Mouse (Mus musculus): ENCODE results near the gene Spag6l. TPM values are rescaled to one million over a fixed set of nuclear protein-coding genes. Genes with fewer than 3 reads are reported as not detected.
"Not testable (repeated sequence)": the region's sequence is repeated elsewhere in the genome, so short reads cannot be mapped to it uniquely, and the experiment has no call there.

Spag6l gene
- polyA plus RNA-seq, 1 experiment from 2014 or later, result 0.26 TPM

DNA sequence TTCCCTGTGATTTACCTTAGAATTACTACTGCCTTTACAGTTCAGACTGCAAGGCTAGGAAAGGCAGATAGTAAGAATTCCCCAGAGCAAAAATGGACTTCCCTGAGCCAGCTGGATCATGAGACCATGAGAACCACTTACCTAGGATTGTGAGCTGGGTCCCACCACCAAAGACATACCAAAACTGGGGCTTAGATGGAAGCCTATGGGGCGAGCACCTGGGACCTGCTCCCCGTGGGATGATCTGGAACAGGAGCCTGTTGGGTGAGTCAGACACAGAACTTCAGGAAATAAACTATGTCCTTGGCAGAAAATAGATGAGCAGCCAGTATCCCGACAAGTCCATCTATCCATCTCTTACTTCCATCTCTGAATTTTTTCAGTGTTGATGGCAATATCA lies 33.0 kb upstream of the Spag6l start:
- 69% methylated on average over 3 of the region's 3 CpGs for WGBS
- Histone ChIP-seq H3K4me2 (ENCODE audit: low read length) (no peak overlapping the region), H3K36me3 (ENCODE audit: control insufficient read depth, insufficient read depth, low read length) (no peaks in the 10 kb centered on the region), H3K9ac (ENCODE audit: low read length) (no peak overlapping the region), H3K9me3 (ENCODE audit: control insufficient read depth, low read length) (no peaks in the 10 kb centered on the region), H3K4me3 (ENCODE audit: control insufficient read depth in 1 of 2, insufficient read depth in 1 of 2, low read depth in 1 of 2, low read length in 2 of 2) (no peak overlapping the region), H3K27me3 (ENCODE audit: control insufficient read depth, insufficient read depth, low read length) (no peaks in the 10 kb centered on the region), H3K27ac (replicated peaks in 1 of 2; ENCODE audit: control insufficient read depth in 1 of 2, insufficient read depth in 1 of 2, low read depth in 2 of 2, low read length in 2 of 2) (no peak overlapping the region), H3K4me1 (ENCODE audit: control insufficient read depth in 2 of 2, insufficient read depth in 2 of 2, low read length in 2 of 2) (peaks cover 0 to 4% of the 10 kb centered on the region in 2 experiments; a peak in 3 of 4 replicates)
- ATAC-seq (ENCODE audit: insufficient number of reproducible peaks, insufficient read depth, low FRiP score, low read depth), result no peak

GRCm38 (mm10) chr16:16856731-16857476 lies 27.6 kb upstream of the Spag6l start:
- Histone ChIP-seq H3K4me2 (ENCODE audit: low read length) (no peak overlapping the region), H3K4me3 (ENCODE audit: control insufficient read depth in 1 of 2, insufficient read depth in 1 of 2, low read depth in 1 of 2, low read length in 2 of 2) (no peak overlapping the region), H3K27ac (replicated peaks in 1 of 2; ENCODE audit: control insufficient read depth in 1 of 2, insufficient read depth in 1 of 2, low read depth in 2 of 2, low read length in 2 of 2) (no peak overlapping the region), H3K4me1 (ENCODE audit: control insufficient read depth in 2 of 2, insufficient read depth in 2 of 2, low read length in 2 of 2) (no peaks in the 10 kb centered on the region), H3K9me3 (ENCODE audit: control insufficient read depth, low read length) (no peaks in the 10 kb centered on the region), H3K36me3 (ENCODE audit: control insufficient read depth, insufficient read depth, low read length) (no peaks in the 10 kb centered on the region), H3K9ac (ENCODE audit: low read length) (no peak overlapping the region), H3K27me3 (ENCODE audit: control insufficient read depth, insufficient read depth, low read length) (no peaks in the 10 kb centered on the region)
- ATAC-seq (ENCODE audit: insufficient number of reproducible peaks, insufficient read depth, low FRiP score, low read depth), result no peak
- 61% methylated on average over 13 of the region's 13 CpGs for WGBS

DNA sequence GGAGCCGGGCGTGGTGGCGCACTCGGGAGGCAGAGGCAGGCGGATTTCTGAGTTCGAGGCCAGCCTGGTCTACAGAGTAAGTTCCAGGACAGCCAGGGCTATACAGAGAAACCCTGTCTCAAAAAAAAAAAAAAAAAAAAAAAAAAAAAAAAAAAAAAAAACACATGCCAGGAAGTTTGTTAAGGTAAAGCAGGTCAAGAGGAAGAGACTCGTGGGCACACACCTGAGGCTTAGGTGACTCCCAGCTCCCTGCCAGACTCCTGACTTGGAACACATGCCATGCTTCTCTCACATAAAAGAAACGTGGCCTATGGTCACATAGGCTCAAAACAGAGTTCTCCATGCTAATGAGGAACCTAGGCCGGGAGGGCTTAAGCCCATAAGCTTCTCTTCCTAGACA lies 26.8 kb upstream of the Spag6l start:
- H3K27me3 ChIP-seq (ENCODE audit: control insufficient read depth, insufficient read depth, low read length); H3K4me3 ChIP-seq (ENCODE audit: control insufficient read depth in 1 of 2, insufficient read depth in 1 of 2, low read depth in 1 of 2, low read length in 2 of 2); H3K4me1 ChIP-seq (ENCODE audit: control insufficient read depth in 2 of 2, insufficient read depth in 2 of 2, low read length in 2 of 2); H3K9ac ChIP-seq (ENCODE audit: low read length); H3K36me3 ChIP-seq (ENCODE audit: control insufficient read depth, insufficient read depth, low read length); H3K9me3 ChIP-seq (ENCODE audit: control insufficient read depth, low read length); H3K27ac ChIP-seq (replicated peaks in 1 of 2; ENCODE audit: control insufficient read depth in 1 of 2, insufficient read depth in 1 of 2, low read depth in 2 of 2, low read length in 2 of 2); H3K4me2 ChIP-seq (ENCODE audit: low read length); ATAC-seq (ENCODE audit: insufficient number of reproducible peaks, insufficient read depth, low FRiP score, low read depth): not testable (repeated sequence)
- WGBS, result 74% methylated on average over 9 of the region's 9 CpGs

GRCm38 (mm10) chr16:16855541-16855940 lies 26.3 kb upstream of the Spag6l start:
- ATAC-seq (ENCODE audit: insufficient number of reproducible peaks, insufficient read depth, low FRiP score, low read depth), result no peak
- H3K9me3 ChIP-seq (ENCODE audit: control insufficient read depth, low read length), result no peaks in the 10 kb centered on the region
- no peak overlapping the region for H3K4me3 ChIP-seq (ENCODE audit: control insufficient read depth in 1 of 2, insufficient read depth in 1 of 2, low read depth in 1 of 2, low read length in 2 of 2)
- H3K4me2 ChIP-seq (ENCODE audit: low read length), result no peak overlapping the region
- H3K4me1 ChIP-seq (ENCODE audit: control insufficient read depth in 2 of 2, insufficient read depth in 2 of 2, low read length in 2 of 2), result no peaks in the 10 kb centered on the region
- H3K27ac ChIP-seq (replicated peaks in 1 of 2; ENCODE audit: control insufficient read depth in 1 of 2, insufficient read depth in 1 of 2, low read depth in 2 of 2, low read length in 2 of 2), result no peak overlapping the region
- H3K9ac ChIP-seq (ENCODE audit: low read length), result no peak overlapping the region
- no peaks in the 10 kb centered on the region for H3K36me3 ChIP-seq (ENCODE audit: control insufficient read depth, insufficient read depth, low read length)
- H3K27me3 ChIP-seq (ENCODE audit: control insufficient read depth, insufficient read depth, low read length), result no peaks in the 10 kb centered on the region
- WGBS, result 87% methylated on average over 1 of the region's 1 CpGs

- no peak overlapping the region for H3K4me2 ChIP-seq (ENCODE audit: low read length)
- no peaks in the 10 kb centered on the region for H3K9me3 ChIP-seq (ENCODE audit: control insufficient read depth, low read length)
- H3K36me3 ChIP-seq (ENCODE audit: control insufficient read depth, insufficient read depth, low read length), result no peaks in the 10 kb centered on the region
- H3K4me1 ChIP-seq (ENCODE audit: control insufficient read depth in 2 of 2, insufficient read depth in 2 of 2, low read length in 2 of 2), result no peaks in the 10 kb centered on the region
- no peak for ATAC-seq (ENCODE audit: insufficient number of reproducible peaks, insufficient read depth, low FRiP score, low read depth)
- H3K27me3 ChIP-seq (ENCODE audit: control insufficient read depth, insufficient read depth, low read length), result no peaks in the 10 kb centered on the region
- H3K4me3 ChIP-seq (ENCODE audit: control insufficient read depth in 1 of 2, insufficient read depth in 1 of 2, low read depth in 1 of 2, low read length in 2 of 2), result no peak overlapping the region
- 22% methylated on average over 6 of the region's 6 CpGs for whole genome bisulfite sequencing
- H3K9ac ChIP-seq (ENCODE audit: low read length), result no peak overlapping the region
- no peak overlapping the region for H3K27ac ChIP-seq (replicated peaks in 1 of 2; ENCODE audit: control insufficient read depth in 1 of 2, insufficient read depth in 1 of 2, low read depth in 2 of 2, low read length in 2 of 2)
Observed at GRCm38 (mm10) chr16:16854836-16855235, 25.6 kb upstream of the Spag6l start.

- no peaks in the 10 kb centered on the region for H3K36me3 ChIP-seq (ENCODE audit: control insufficient read depth, insufficient read depth, low read length)
- no peak overlapping the region for H3K9ac ChIP-seq (ENCODE audit: low read length)
- H3K27me3 ChIP-seq (ENCODE audit: control insufficient read depth, insufficient read depth, low read length), result no peaks in the 10 kb centered on the region
- no peak overlapping the region for H3K4me3 ChIP-seq (ENCODE audit: control insufficient read depth in 1 of 2, insufficient read depth in 1 of 2, low read depth in 1 of 2, low read length in 2 of 2)
- WGBS, result 86% methylated on average over 3 of the region's 3 CpGs
- H3K9me3 ChIP-seq (ENCODE audit: control insufficient read depth, low read length), result no peaks in the 10 kb centered on the region
- H3K4me2 ChIP-seq (ENCODE audit: low read length), result no peak overlapping the region
- H3K27ac ChIP-seq (replicated peaks in 1 of 2; ENCODE audit: control insufficient read depth in 1 of 2, insufficient read depth in 1 of 2, low read depth in 2 of 2, low read length in 2 of 2), result no peak overlapping the region
- H3K4me1 ChIP-seq (ENCODE audit: control insufficient read depth in 2 of 2, insufficient read depth in 2 of 2, low read length in 2 of 2), result no peaks in the 10 kb centered on the region
- no peak for ATAC-seq (ENCODE audit: insufficient number of reproducible peaks, insufficient read depth, low FRiP score, low read depth)
Observed at GRCm38 (mm10) chr16:16852411-16852810, 23.2 kb upstream of the Spag6l start.

GRCm38 (mm10) chr16:16849196-16849595 lies 19.9 kb upstream of the Spag6l start:
- Histone ChIP-seq H3K9me3 (ENCODE audit: control insufficient read depth, low read length) (no peaks in the 10 kb centered on the region), H3K4me2 (ENCODE audit: low read length) (no peak overlapping the region), H3K27me3 (ENCODE audit: control insufficient read depth, insufficient read depth, low read length) (no peaks in the 10 kb centered on the region), H3K36me3 (ENCODE audit: control insufficient read depth, insufficient read depth, low read length) (no peaks in the 10 kb centered on the region), H3K27ac (replicated peaks in 1 of 2; ENCODE audit: control insufficient read depth in 1 of 2, insufficient read depth in 1 of 2, low read depth in 2 of 2, low read length in 2 of 2) (no peak overlapping the region), H3K9ac (ENCODE audit: low read length) (no peak overlapping the region), H3K4me3 (ENCODE audit: control insufficient read depth in 1 of 2, insufficient read depth in 1 of 2, low read depth in 1 of 2, low read length in 2 of 2) (no peak overlapping the region), H3K4me1 (ENCODE audit: control insufficient read depth in 2 of 2, insufficient read depth in 2 of 2, low read length in 2 of 2) (no peaks in the 10 kb centered on the region)
- no peak for ATAC-seq (ENCODE audit: insufficient number of reproducible peaks, insufficient read depth, low FRiP score, low read depth)

DNA sequence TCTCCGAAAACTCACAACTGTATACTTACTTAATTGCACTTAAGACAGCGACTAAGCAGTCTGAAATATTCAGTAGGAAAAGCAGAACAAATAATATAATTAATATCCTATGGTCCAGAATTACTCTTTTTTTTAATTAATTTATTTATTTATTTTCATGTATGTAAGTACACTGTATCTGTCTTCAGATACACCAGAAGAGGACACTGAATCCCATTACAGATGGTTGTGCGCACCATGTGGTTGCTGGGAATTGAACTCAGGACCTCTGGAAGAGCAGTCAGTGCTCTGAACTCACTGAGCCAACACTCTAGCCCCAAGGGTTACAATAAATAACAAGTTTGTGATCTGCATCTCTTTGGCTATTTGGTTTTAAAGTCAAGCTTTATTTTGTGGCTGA lies 415 bp upstream of the Spag6l start:
- Histone ChIP-seq H3K27me3 (ENCODE audit: control insufficient read depth, insufficient read depth, low read length) (no peaks in the 10 kb centered on the region), H3K9me3 (ENCODE audit: control insufficient read depth, low read length) (no peaks in the 10 kb centered on the region), H3K36me3 (ENCODE audit: control insufficient read depth, insufficient read depth, low read length) (no peaks in the 10 kb centered on the region), H3K4me2 (ENCODE audit: low read length) (peak overlapping the region; percentile 91), H3K4me1 (ENCODE audit: control insufficient read depth in 2 of 2, insufficient read depth in 2 of 2, low read length in 2 of 2) (peaks cover 5% of the 10 kb centered on the region in 2 experiments; a peak in 3 of 4 replicates), H3K4me3 (ENCODE audit: control insufficient read depth in 1 of 2, insufficient read depth in 1 of 2, low read depth in 1 of 2, low read length in 2 of 2) (no peak overlapping the region), H3K9ac (ENCODE audit: low read length) (no peak overlapping the region), H3K27ac (replicated peaks in 1 of 2; ENCODE audit: control insufficient read depth in 1 of 2, insufficient read depth in 1 of 2, low read depth in 2 of 2, low read length in 2 of 2) (no peak overlapping the region)
- no peak for ATAC-seq (ENCODE audit: insufficient number of reproducible peaks, insufficient read depth, low FRiP score, low read depth)
- 85% methylated on average over 3 of the region's 3 CpGs for WGBS

Data from heart, embryonic 14.5 days (tissue).